Mouse (Mus musculus): Measurements from ENCODE around the gene Pdcd7.

The Pdcd7 gene

DNA sequence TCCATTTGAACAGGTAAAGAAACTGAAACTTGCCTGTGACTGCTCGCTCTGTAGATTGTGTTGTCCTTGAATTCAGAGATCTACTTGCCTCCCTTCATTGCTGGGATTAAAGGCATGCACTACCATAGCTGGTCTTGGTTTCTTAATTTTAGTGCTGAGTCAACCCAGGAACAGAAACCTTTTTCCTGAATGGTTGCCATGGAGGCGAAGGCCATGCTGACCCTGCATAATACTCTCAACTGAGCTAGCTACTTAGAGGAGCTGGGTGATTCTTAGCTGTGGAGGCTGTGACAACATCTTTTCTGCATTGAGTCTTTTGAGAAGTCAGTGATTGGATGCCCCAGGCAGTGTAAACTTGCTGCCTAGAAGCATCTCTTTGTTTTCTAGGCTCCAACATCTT, 11.1 kb downstream of the Pdcd7 start:
- no peak for DNase-seq (ENCODE audit: low spot score)

DNA sequence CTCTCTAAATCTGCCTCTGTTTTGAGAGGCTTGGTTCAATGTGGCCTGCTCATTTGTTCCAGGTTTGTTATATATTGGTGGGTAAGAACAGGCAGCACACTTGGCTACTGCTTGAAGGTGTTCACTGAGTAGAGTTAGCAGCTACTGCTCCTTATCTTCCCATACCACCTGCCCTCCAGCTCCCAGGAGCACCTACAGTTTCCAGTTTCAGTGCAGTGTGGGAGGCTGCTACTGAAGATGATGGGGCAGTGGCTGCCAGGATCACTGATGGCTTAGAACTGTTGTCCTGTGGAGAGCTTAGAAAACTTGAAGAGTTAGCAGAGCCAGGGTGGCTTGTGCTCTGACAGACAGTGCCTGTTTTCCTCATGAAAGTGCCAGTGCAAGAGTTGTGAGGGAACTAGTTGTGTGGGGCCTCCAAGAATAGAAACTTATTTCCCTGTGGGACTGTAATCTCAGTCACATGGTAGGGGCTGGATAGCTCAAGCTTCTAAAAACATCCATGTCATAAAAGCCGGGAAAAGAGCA, 13.1 kb downstream of the Pdcd7 start:
- peak; percentile 62 for DNase-seq (ENCODE audit: low spot score)

DNA sequence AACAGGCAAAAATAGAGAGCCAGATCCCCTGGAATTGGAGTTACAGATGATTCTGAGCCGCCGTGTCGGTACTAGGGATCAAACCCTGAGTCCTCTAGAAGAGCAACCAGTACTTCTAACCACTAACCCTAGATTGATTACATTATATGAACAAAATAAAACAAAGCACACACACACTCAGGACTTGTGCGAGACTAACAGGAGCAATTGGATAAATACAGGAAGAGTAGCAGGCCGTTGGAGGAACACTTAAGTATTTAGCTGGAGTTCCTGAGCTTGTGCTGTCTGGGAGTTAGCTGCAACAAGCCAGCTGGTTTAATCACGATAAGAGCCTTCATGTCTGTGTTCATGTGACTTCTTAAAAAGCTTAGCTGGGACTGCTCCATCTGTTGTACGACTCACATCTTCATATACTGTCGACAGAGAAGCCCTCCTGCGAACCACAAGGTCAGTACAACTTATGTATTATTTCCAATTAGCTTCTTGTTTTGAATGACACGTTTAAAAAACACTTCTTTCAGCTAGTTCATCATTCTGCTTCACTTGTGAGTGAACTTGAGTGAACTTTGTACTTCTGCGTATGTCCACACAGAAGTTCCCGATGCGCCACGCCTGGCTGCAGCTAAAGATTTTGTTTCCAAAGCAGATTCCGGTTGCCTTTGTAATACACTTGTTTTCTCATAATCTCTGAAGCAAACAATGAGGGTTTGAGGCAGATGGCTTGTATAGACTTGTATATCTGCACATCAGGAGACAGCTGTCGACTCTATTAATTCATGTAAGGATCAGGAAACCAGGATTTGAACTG, 14.9 kb downstream of the Pdcd7 start, which contains the start of gene Ubap1l:
Ubap1l (plus strand) TSS at position 401 of the 808 bp plus-strand sequence.
- DNase-seq (ENCODE audit: low spot score), result no peak

DNA sequence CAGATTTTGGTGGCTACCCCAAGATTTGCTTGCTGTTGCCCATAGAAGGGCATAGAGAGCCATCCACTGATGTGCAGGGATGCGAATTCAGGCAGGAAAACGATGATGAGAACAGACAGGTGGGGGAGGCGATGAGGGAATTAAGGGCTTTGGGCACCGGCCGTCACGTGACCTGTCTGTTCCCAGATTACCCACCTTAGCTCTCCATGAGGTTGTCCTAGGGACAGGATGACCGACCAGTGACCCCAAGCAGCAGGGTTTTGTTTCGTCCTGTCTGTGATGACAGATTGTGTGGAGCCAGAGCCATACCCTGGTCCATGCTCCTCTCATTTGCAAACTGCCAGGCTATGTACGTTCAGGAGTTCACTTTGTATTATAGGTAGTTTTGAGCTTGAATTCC, 17.8 kb downstream of the Pdcd7 start:
- no peak for DNase-seq (ENCODE audit: low spot score)

DNA sequence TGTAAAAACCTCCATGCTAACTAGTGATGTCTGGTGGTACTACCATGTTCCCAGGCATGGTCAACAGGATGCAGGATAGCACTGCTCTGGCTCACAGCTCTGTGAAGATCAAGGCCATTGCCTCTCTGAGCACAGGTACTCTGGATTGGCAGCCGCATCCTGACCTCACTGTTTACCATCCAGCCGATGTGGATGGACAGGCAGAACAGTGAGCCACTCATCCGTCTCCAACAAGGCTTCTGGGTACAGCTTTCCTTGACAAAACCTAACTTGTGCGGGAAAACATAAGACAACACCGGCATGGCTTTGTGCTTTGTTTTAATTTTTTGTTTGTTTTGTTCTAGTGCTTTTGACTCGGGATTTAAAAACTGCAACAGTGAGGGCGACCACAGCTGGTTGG, 19.8 kb downstream of the Pdcd7 start:
- no peak for DNase-seq (ENCODE audit: low spot score)

DNA sequence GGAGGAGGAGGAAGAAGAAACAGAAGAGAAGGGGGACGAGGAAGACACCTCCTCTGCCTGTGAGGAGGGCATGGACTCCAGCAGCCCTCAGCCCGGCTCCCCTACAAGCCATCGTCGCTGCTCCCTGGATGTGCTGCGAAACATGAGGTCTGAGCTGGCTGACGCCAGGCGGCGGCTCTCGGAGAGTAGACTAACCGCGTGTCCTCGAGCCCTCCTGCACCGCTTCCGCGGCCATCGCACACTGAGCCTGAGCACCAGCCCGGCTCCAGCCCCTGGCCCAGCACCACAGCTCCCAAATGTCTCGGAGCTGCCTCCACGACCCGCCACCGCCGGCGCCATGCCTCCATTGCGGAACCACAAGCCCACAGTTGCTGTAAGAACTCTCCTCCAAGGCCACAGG, 25.9 kb downstream of the Pdcd7 start:
- no peak for DNase-seq (ENCODE audit: low spot score)

DNA sequence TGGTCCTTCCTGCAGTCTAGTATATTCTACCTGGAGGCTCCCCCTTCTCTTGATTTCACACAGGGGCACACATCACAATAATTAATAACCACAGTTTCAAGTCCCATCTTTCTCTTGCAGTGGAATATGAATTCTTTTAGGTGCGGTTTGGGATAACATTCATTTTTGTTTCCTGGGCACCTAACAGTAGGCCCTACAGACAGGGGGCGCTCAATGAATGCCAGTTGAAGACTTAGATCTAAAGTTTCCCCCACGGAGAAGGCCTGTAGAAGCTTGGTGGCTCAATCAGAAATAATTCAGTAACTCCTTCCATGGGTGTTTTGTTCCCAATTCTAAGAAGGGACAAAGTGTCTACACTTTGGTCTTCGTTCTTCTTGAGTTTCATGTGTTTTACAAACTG, 26.5 kb downstream of the Pdcd7 start:
- DNase-seq (ENCODE audit: low spot score), result no peak

DNA sequence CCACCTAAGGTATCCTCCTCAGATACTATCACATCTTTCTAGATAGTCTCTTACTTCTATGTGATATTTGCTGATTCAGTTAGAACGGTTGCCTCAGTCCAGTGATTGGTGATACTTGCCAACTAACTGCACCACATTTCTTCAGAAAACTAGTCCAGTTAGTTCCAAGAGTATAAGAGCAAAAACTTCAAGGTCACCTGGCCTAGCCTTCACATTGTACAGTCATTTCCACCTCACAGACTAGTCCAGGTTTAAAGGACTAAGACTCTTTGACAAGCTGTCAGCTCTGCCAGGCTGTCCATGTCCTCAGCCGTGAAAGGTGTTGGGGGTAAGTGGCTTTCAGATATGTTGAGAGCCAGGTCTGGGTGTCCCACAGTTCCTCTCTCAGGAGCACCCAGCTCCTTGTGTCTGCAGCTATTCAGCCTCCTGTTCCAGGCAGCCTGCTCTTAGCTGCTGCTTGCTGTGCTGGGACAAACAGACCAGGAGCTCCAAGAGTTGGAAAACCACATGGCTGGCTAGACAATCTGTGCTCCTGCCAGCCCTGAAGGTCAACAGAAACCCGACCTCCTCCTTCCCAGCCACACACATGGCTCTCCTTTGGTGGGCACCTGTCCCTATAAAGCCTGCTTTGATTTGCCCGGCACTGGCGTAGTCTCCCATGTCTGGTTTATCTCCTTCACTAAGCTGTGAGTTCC, 28.7 kb downstream of the Pdcd7 start:
- DNase-seq (ENCODE audit: low spot score), result no peak

DNA sequence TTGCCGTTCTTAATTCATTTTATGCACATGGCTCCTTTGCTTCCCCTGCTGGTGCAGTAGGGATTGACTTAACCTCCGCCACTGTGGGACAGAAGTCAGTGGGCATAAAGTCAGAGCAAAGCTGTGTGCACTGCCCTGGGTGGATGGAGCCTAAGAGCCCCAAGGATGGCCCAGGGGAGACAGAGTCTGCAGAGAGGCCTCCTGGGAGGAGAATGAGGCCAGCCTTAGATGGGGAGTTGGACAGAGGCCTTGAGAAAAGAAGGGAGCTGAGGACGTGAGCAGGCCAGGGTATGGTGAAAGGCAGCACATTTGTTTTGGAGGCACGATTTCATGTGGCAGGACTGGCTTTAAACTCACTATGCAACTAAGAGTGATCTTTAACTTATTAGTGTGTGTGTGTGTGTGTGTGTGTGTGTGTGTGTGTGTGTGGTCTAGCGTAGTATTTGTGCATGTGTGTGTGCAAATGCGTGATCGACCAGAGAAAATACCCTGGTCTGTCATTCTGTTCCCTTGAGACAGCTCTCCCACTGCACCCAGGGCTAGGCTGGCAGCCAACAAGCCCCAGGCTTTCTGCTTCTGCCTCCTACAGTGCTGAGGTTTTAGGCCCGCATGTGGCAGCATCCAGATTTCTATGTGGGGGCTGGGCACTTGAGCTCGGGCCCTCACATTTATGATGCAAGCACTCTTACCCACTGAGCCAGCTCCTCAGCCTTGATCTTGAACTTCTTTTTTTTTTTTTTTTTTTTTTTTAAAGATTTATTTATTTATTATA, 29.4 kb downstream of the Pdcd7 start:
- no peak for DNase-seq (ENCODE audit: low spot score)

DNA sequence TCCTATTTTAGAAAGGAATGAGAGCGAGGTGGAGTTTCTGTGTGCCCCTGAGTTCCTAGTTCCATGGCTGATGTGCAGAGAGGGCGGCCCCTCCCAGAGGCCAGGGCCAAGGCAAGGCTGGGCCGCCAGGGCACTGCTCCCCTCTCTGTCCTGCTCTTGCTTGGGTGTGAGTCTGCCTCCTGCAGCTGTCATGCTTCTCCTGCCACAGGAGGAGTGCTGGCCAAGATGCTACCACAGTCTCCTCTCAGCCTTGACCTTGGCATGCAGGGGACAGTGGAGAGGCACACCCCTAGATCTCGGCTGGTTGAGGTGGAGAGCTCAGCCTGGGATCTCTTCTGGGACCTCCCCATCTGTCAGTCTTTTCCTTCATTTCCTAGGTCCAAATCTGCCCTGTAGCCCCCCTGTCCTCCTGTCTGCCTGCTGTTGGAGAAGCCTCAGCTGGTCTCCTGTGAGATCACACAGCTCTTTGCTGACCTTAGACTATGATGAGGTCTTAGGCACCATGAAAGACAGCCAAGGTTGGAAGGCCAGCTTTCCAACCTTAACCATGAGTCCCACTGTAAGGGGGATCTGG, 35.2 kb downstream of the Pdcd7 start:
- no peak for DNase-seq (ENCODE audit: low spot score)

DNA sequence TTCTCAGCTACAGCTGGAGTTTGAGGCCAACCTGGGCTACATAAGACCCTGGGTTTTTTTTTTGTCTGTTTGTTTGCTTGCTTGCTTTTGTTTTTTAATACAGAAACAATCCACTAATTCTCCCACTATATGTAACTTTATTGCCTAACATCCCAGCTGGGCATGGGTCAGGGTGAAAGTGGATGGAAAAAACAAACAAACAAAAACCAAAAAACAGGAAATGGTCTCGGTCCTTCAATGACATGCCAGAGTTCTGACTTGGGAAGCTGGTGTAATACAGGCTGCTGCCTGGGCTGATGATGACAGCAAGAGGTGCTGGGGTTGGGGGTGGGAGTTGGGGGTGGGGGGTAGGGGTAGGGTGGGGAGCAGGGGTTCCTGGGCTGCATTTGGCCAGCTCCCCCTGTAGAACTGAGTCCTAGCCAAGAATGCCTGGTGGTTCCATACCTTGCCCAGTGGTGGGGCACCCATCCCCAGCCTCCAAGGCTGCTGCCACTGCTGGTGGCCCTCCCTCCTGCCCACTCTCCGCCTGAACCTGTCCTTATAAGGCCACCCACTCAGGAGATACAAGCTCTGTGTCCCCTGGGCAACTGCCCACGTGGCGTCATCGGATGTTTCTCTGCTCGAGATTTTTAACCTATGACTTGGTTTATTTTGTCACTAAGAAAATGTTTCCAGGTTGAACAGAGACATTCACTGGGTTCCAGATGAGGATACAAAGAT, 36.3 kb downstream of the Pdcd7 start:
- DNase-seq (ENCODE audit: low spot score), result no peak

DNA sequence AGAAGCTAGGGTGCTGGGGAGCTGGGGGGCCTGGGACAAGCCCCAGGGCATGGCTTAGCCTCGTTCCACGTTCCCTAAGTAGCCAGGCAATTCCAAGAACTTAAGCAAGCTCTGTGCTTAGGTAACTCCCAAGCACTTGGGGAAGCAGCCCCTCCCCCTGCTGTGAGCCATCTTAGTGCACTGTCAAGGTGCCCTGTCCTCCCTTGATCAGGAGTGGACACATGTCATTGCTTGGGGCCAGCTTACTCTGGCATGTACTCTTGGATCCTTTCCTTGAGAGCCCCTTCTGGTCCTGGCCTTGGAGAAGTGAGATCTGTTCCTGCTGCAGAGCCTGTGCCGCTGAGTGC, 36.8 kb downstream of the Pdcd7 start:
- no peak for DNase-seq (ENCODE audit: low spot score)

DNA sequence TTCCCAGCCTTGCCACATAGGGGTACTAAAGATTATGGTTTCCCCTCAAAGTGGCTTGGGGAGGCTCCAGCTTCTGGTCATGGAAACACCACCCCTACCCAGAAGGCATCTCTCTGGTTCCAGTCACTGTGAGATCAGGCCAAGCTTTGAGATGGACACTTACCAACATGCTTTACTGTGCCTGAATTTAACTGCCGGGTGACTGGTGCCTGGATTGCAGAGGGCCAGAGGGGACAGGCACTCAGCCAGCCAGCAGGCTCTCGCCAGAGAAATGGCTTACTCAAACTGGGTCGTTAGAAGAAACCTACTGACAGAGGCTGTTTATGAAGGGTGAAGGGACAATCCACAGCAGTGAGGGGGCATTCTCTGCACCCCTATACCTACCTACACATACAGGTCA, 38.4 kb downstream of the Pdcd7 start:
- DNase-seq (ENCODE audit: low spot score), result no peak

DNA sequence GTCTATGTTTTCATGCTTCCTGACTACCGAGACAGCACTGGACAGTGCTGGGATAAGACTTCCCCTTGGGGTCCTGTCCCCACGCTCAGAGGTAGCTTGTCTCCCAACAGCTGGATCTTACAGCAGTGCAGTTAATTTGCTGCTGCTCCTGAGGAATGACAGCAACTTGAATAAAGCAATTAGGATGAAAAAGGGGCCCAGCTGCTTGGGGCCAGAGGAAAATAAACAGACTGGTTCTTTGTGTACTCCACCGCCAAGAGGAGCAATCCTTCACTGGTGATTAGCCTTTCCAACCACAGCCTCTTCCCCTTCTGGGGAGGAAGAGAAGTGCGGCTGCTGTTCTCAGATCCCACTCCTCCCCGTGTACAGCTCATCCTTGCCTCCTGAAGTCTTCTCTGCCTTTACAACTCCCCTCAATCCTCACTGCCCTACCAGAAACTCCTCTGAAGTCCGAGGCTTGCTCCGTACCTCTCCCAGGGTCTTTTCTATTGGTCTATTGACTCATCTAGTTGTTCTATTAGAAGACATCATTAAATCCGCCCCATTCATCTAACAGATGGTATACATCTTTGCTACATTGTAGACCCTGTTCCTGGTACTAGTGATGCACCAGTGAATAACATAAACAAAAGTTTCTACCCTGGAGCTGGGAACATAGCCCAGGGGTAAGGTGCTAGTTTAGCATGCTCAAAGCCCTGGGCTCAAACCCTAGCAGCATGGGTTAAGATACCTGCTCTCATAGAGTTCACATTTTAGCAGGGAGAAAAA, 40.7 kb downstream of the Pdcd7 start:
- DNase-seq (ENCODE audit: low spot score), result no peak

DNA sequence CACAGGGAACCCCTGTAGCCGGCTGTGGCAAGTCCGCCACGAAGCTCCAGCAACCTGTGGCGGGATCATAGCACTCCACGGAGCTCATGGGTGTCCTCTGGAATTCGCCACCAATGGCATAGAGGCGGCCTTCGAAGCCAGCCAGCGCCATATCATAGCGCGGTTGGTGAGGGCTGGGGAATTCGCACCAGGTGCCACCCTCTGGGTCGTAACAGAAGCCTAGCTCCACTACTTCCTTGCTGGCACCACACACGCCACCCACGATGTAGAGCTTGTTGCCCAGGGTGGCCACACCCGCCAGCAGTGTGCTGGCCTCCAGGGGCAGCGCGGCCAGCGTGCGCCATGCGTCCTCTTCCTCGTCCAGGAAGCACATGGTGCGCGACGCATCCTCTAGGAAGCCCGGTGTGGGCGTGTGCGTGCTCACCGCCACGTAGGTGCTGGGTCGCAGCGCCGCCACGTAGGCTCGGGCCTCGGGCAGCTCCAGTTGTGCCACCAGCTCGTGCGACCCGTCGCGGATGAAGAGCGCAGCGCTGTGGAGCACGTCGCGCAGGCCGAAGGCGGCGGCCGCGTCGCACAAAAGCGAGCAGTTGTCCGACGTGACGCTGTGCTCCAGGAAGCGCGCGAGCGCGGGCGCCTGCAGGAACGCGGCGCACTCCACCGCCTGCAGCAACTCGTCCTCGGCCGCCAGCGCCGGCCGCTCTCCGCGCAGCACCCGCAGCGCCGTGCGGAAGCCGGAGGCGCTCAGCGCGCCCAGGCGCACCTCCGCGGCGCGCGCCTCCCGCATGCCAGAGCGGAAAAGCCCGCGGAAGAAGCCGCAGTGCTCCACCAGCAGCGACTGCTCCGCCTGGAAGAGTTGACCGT, 45.1 kb downstream of the Pdcd7 start:
- DNase-seq (ENCODE audit: low spot score), result no peak

DNA sequence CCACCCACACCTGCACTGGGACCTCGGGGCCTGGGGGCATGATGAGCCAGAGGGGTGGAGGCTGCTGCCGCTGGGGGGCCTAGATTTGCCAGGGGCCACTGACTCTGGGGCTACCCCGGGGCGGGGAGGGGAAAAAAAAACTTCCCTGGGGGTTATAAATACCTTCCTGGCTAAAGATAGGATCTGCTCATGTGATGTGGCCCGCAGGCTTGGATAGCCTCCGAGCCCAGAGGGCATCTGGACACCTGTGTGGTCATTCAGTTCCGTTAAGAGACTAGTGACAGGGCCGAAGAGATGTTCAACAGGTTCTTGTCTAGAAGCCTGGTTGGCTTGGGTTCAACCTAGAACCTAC, 45.7 kb downstream of the Pdcd7 start, which contains the start of gene Kbtbd13:
Kbtbd13 (minus strand) TSS at position 40 of the 352 bp plus-strand sequence.
- no peak for DNase-seq (ENCODE audit: low spot score)

DNA sequence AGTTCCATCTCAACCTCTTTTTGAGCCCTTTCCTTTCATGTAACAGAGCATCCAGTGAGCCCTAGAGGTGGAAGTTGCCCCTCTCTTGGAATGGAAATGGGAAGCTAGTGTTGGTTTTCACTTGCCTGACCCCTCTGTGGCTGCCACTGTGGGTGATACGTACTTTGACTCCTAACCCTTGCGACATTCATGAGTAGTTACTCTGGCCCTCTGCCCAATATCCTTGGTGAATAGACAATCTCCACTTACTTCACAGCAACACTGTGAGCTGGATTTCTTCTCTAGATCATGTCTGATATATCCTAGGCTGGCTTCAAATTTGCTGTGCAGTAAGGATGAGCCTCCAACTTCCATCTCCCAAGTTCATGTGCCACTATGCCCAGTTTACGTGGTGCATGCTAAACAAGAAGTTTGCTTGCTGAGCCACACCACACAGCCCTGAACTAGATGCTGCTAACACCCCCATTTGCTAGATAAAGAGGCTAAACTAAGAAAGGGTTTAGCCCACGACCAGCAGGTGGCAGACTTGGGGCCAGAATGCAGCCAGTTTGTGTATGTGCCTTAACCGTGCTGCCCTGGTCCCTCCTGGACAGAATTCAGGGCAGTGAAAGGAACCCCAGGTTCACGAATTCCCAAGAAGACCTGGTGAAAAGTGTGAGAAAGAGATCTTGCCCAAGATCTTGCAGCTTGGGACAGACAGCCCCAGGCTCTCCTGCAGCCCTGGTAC, 46.9 kb downstream of the Pdcd7 start:
- DNase-seq (ENCODE audit: low spot score), result peak; percentile 50

DNA sequence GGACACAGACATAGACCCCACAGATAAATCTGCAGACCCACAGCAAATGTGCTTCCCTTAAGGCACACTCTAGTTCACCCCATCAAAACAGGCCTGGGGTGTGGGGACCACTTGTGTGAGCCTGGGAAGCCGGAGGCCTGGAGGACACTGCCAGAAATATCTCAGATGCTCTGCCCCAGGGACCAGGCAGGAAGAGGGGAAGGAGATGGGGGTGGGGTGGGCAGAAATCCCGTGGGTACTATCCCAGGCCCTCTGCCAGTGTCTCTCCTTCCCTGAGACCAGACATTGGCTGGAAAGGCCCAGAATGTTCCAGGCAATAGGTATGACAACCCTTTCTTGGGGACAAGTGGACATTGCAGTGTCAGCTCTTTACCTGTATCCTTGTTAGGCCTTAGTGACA, 47.7 kb downstream of the Pdcd7 start:
- no peak for DNase-seq (ENCODE audit: low spot score)

DNA sequence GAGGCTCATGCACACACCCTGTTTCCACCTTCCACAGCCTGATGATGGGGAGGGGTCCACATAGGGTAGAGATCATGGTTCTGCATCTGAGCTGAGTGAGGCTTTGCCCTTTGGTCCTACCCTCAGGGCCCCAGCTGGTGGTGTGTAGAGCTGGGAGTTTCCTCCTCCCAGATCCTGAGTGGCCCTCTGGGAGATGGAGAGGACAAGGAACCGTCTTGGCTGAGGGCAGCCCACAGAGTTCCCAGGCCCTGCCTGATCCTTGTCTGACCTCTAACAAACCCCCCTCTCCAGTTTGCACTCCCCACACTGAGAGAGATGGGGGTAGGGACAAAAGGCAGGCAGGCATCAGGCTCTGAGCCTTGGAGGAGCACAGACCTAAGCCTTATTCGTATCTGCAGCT, 48.5 kb downstream of the Pdcd7 start:
- no peak for DNase-seq (ENCODE audit: low spot score)
